Mouse (Mus musculus) testis, adult 2 months (tissue): ENCODE results near the gene Tap1. TPM values are rescaled to one million over a fixed set of nuclear protein-coding genes. Genes with fewer than 3 reads are reported as not detected.

ENCODE experiments used
- H3K27ac ChIP-seq: fragments of 200-500 bp; 2 replicates; pipeline ENCODE4 v1.5.1; 2012; ENCODE audit warnings: low read depth, low read length; ENCODE audit not compliant: control insufficient read depth, insufficient read depth
- H3K27me3 ChIP-seq: fragments of 200-500 bp; 2 replicates; pipeline ENCODE4 v1.6.1; 2012; ENCODE audit warnings: mild to moderate bottlenecking, low read length, moderate library complexity; ENCODE audit not compliant: control insufficient read depth, insufficient read depth
- H3K36me3 ChIP-seq: fragments of 200-500 bp; 2 replicates; pipeline ENCODE4 v1.6.1; 2012; ENCODE audit warnings: mild to moderate bottlenecking, low read length; ENCODE audit not compliant: control insufficient read depth, insufficient read depth
- H3K4me1 ChIP-seq: fragments of 200-500 bp; 2 replicates; pipeline ENCODE4 v1.6.1; 2012; ENCODE audit warnings: low read length; ENCODE audit not compliant: control insufficient read depth, insufficient read depth
- H3K4me3 ChIP-seq: fragments of 200-500 bp; 2 replicates; pipeline ENCODE4 v1.5.1; 2012; ENCODE audit warnings: low read depth, mild to moderate bottlenecking, low read length, moderate library complexity, mixed read lengths; ENCODE audit not compliant: control insufficient read depth
- CTCF ChIP-seq: fragments of 200-500 bp; IDR thresholded peaks from 2 replicates; pipeline ENCODE4 v1.5.1; 2012; ENCODE audit warnings: low read depth, mild to moderate bottlenecking, inconsistent platforms, low read length, moderate library complexity; ENCODE audit not compliant: control insufficient read depth, insufficient read depth, insufficient replicate concordance
- POLR2A ChIP-seq: fragments of 200-500 bp; IDR thresholded peaks from 2 replicates; pipeline ENCODE4 v1.6.1; 2012; ENCODE audit warnings: low read depth, mild to moderate bottlenecking, inconsistent platforms, low read length, moderate library complexity; ENCODE audit not compliant: control insufficient read depth
- polyA plus RNA-seq: library from polyadenylated mRNA; depleted of rRNA; stranded (reverse); fragments of >200 nt; gene quantifications from 2 replicates; pipeline ENCODE4 v1.2.3, GENCODE M21; 2012

Tap1 gene
- polyA plus RNA-seq, 1 experiment, result 1.5 TPM

GRCm38 (mm10) chr17:34200047-34200446, 12.7 kb downstream of the Tap1 start:
- TF ChIP-seq POLR2A (no peak), CTCF (no peak)
- H3K27me3 ChIP-seq, result peaks cover 2% of the 10 kb centered on the region; the same call in 1 of the 2 replicates
- no peaks in the 10 kb centered on the region for H3K36me3 ChIP-seq
- peaks cover 11% of the 10 kb centered on the region for H3K4me1 ChIP-seq
- no peak overlapping the region for H3K4me3 ChIP-seq
- H3K27ac ChIP-seq, result no peak overlapping the region

- Histone ChIP-seq H3K4me3 (no peak overlapping the region), H3K27ac (no peak overlapping the region), H3K36me3 (no peaks in the 10 kb centered on the region), H3K27me3 (peaks cover 2% of the 10 kb centered on the region; the same call in 1 of the 2 replicates), H3K4me1 (peaks cover 11% of the 10 kb centered on the region)
- TF ChIP-seq POLR2A, result no peak
- TF ChIP-seq CTCF, result no peak
Observed at GRCm38 (mm10) chr17:34200772-34201505, 13.6 kb downstream of the Tap1 start.

- TF ChIP-seq CTCF, result no peak
- TF ChIP-seq POLR2A, result no peak
- peaks cover 11% of the 10 kb centered on the region for H3K4me1 ChIP-seq
- H3K36me3 ChIP-seq, result no peaks in the 10 kb centered on the region
- H3K27ac ChIP-seq, result no peak overlapping the region
- H3K27me3 ChIP-seq, result peaks cover 2% of the 10 kb centered on the region; the same call in 1 of the 2 replicates
- H3K4me3 ChIP-seq, result no peak overlapping the region
Observed at GRCm38 (mm10) chr17:34201506-34202055, 14.2 kb downstream of the Tap1 start.

- 0 out of 2 replicates have a peak, but pooled peaks cover 2% of the 10 kb centered on the region for H3K27me3 ChIP-seq
- TF ChIP-seq POLR2A, result no peak
- no peak overlapping the region for H3K27ac ChIP-seq
- H3K4me1 ChIP-seq, result peaks cover 4% of the 10 kb centered on the region; the same call in 1 of the 2 replicates
- no peak overlapping the region for H3K4me3 ChIP-seq
- H3K36me3 ChIP-seq, result no peaks in the 10 kb centered on the region
Observed at GRCm38 (mm10) chr17:34202760-34203442, 15.5 kb downstream of the Tap1 start.

- H3K27ac ChIP-seq, result no peak within 1 kb of the TSS
- peaks cover under 1% of the 10 kb centered on the region; the same call in 1 of the 2 replicates for H3K4me1 ChIP-seq
- no peak for TF ChIP-seq POLR2A
- TF ChIP-seq CTCF, result no peak
Observed at GRCm38 (mm10) chr17:34203444-34203843, 16.1 kb downstream of the Tap1 start, which contains the start of gene Tap2. Gene Tap2 (plus strand): TSS chr17:34203527.

GRCm38 (mm10) chr17:34204303-34205010, 17.1 kb downstream of the Tap1 start:
- no peaks in the 10 kb centered on the region for H3K27me3 ChIP-seq
- H3K27ac ChIP-seq, result no peak overlapping the region
- H3K4me1 ChIP-seq, result no peaks in the 10 kb centered on the region; the same call in 1 of the 2 replicates
- TF ChIP-seq POLR2A, result no peak
- peak; percentile 76 for TF ChIP-seq CTCF
- H3K4me3 ChIP-seq, result peak overlapping the region; percentile 87
- H3K36me3 ChIP-seq, result no peaks in the 10 kb centered on the region

More at GRCm38 (mm10) chr17:34203444-34203843, 16.1 kb downstream of the Tap1 start, which contains the start of gene Tap2:
- H3K36me3 ChIP-seq, result no peaks in the 10 kb centered on the region
- no peaks in the 10 kb centered on the region for H3K27me3 ChIP-seq
- H3K4me3 ChIP-seq, result peak within 1 kb of the TSS; percentile 87
